7 mouse cellular contexts compared by ENCODE assay signal in genomic region chr5:143315514-143315888, GRCm38 (mm10). TPM values are rescaled to one million over a fixed set of nuclear protein-coding genes. Genes with fewer than 3 reads are reported as not detected.
DNase-seq lines count a peak whose midpoint lies in the region; ATAC-seq lines count a peak whose summit lies in the region.

No protein-coding gene starts in this region.

- H3K4me2 ChIP-seq in lung, embryonic 16.5 days (ENCODE audit: low read depth, low read length): peak overlapping the region; percentile 51
- H3K4me2 ChIP-seq in forebrain, embryonic 13.5 days: peak overlapping the region; percentile 91
- peak overlapping the region; percentile 82 for H3K4me2 ChIP-seq in limb, embryonic 15.5 days
- H3K4me2 ChIP-seq in stomach, embryonic 16.5 days (ENCODE audit: low read depth, low read length): peak overlapping the region; percentile 57

- peak overlapping the region; percentile 38 for H3K9ac ChIP-seq in lung, embryonic 16.5 days (ENCODE audit: low read length)
- no peak overlapping the region for H3K9ac ChIP-seq in forebrain, embryonic 13.5 days
- H3K9ac ChIP-seq in limb, embryonic 15.5 days: no peak overlapping the region
- H3K9ac ChIP-seq in stomach, embryonic 16.5 days (ENCODE audit: low read length): peak overlapping the region; percentile 97

- peak; percentile 37 for ATAC-seq in lung, embryonic 16.5 days (ENCODE audit: low read depth)
- ATAC-seq in forebrain, embryonic 13.5 days: no peak
- ATAC-seq in limb, embryonic 15.5 days (ENCODE audit: insufficient number of reproducible peaks, low FRiP score, low TSS enrichment, low read depth): 0 out of 2 replicates have a peak, but pooled peaks have one; percentile 9
- 0 out of 2 replicates have a peak, but pooled peaks have one; percentile 4 for ATAC-seq in stomach, embryonic 16.5 days (ENCODE audit: insufficient read depth, low FRiP score)

- no peak overlapping the region for H3K27ac ChIP-seq in lung, embryonic 16.5 days (ENCODE audit: low read length)
- no peak overlapping the region; the same call in 1 of the 2 replicates for H3K27ac ChIP-seq in forebrain, embryonic 13.5 days
- no peak overlapping the region for H3K27ac ChIP-seq in limb, embryonic 15.5 days
- no peak overlapping the region for H3K27ac ChIP-seq in stomach, embryonic 16.5 days (ENCODE audit: low read length)

- DNase-seq in lung, adult 18-20 months: no peak
- DNase-seq in retina, embryonic 14.5 days (ENCODE audit: low spot score): no peak
- no peak for DNase-seq in T-cell, adult 2 months (ENCODE audit: low spot score)

- peaks cover 42% of the 10 kb centered on the region for H3K36me3 ChIP-seq in lung, embryonic 16.5 days (ENCODE audit: control insufficient read depth, insufficient read depth, low read length)
- peaks cover 75% of the 10 kb centered on the region for H3K36me3 ChIP-seq in forebrain, embryonic 13.5 days (ENCODE audit: poor library complexity, severe bottlenecking)
- H3K36me3 ChIP-seq in limb, embryonic 15.5 days: peaks cover 75% of the 10 kb centered on the region
- H3K36me3 ChIP-seq in stomach, embryonic 16.5 days (ENCODE audit: control insufficient read depth, insufficient read depth, low read length): peaks cover 12% of the 10 kb centered on the region; the same call in 1 of the 2 replicates

- H3K4me3 ChIP-seq in lung, embryonic 16.5 days (ENCODE audit: low read length): peak overlapping the region; percentile 87
- H3K4me3 ChIP-seq in forebrain, embryonic 13.5 days: peak overlapping the region; percentile 75
- peak overlapping the region; percentile 91 for H3K4me3 ChIP-seq in limb, embryonic 15.5 days
- H3K4me3 ChIP-seq in stomach, embryonic 16.5 days (replicated peaks; ENCODE audit: low read length): peak overlapping the region; percentile 77

- no peaks in the 10 kb centered on the region for H3K9me3 ChIP-seq in lung, embryonic 16.5 days (ENCODE audit: control insufficient read depth, low read length)
- H3K9me3 ChIP-seq in forebrain, embryonic 13.5 days (replicated peaks): no peaks in the 10 kb centered on the region
- no peaks in the 10 kb centered on the region for H3K9me3 ChIP-seq in limb, embryonic 15.5 days
- no peaks in the 10 kb centered on the region for H3K9me3 ChIP-seq in stomach, embryonic 16.5 days (replicated peaks; ENCODE audit: control insufficient read depth, low read length)

- 10% methylated on average over 8 of the region's 8 CpGs for WGBS in lung, embryonic 16.5 days
- 12% methylated on average over 8 of the region's 8 CpGs for WGBS in forebrain, embryonic 13.5 days
- 14% methylated on average over 8 of the region's 8 CpGs for WGBS in limb, embryonic 15.5 days
- WGBS in stomach, embryonic 16.5 days: 12% methylated on average over 8 of the region's 8 CpGs

- peaks cover 12% of the 10 kb centered on the region for H3K4me1 ChIP-seq in lung, embryonic 16.5 days (replicated peaks; ENCODE audit: control insufficient read depth, insufficient read depth, low read length)
- peaks cover 26% of the 10 kb centered on the region for H3K4me1 ChIP-seq in forebrain, embryonic 13.5 days
- H3K4me1 ChIP-seq in limb, embryonic 15.5 days: peaks cover 24% of the 10 kb centered on the region
- H3K4me1 ChIP-seq in stomach, embryonic 16.5 days (ENCODE audit: control insufficient read depth, insufficient read depth, low read length): peaks cover 16% of the 10 kb centered on the region

- no peaks in the 10 kb centered on the region for H3K27me3 ChIP-seq in lung, embryonic 16.5 days (ENCODE audit: control insufficient read depth, insufficient read depth, low read depth, low read length)
- no peaks in the 10 kb centered on the region for H3K27me3 ChIP-seq in forebrain, embryonic 13.5 days
- no peaks in the 10 kb centered on the region for H3K27me3 ChIP-seq in limb, embryonic 15.5 days
- no peaks in the 10 kb centered on the region for H3K27me3 ChIP-seq in stomach, embryonic 16.5 days (ENCODE audit: control insufficient read depth, insufficient read depth, low read length)

RNA-seq across cellular contexts. Expression of gene E130309D02Rik, which starts 0.3 kb away (rescaled TPM):
- polyA plus RNA-seq in lung, embryonic 16.5 days (2015; fragmentation: Nextera tagmentation; extraction: Ambion mirVana): 32.3 and 33.0 TPM in 2 replicates
- 50.0 and 51.5 TPM in 2 replicates for polyA plus RNA-seq in forebrain, embryonic 13.5 days (2015; fragmentation: Nextera tagmentation; extraction: Ambion mirVana)
- polyA plus RNA-seq in limb, embryonic 15.5 days (2015; fragmentation: Nextera tagmentation; extraction: Ambion mirVana): 28.5 and 33.2 TPM in 2 replicates
- polyA plus RNA-seq in stomach, embryonic 16.5 days (2015; fragmentation: Nextera tagmentation; extraction: Ambion mirVana): 24.4 and 26.1 TPM in 2 replicates

RNA-seq across cellular contexts. Expression of gene Zdhhc4, which starts 13.6 kb away (rescaled TPM):
- 72.7 and 79.2 TPM in 2 replicates for polyA plus RNA-seq in lung, embryonic 16.5 days (2015; fragmentation: Nextera tagmentation; extraction: Ambion mirVana)
- polyA plus RNA-seq in forebrain, embryonic 13.5 days (2015; fragmentation: Nextera tagmentation; extraction: Ambion mirVana): 68.4 and 78.9 TPM in 2 replicates
- polyA plus RNA-seq in limb, embryonic 15.5 days (2015; fragmentation: Nextera tagmentation; extraction: Ambion mirVana): 72.3 and 78.7 TPM in 2 replicates
- polyA plus RNA-seq in stomach, embryonic 16.5 days (2015; fragmentation: Nextera tagmentation; extraction: Ambion mirVana): 63.6 and 71.9 TPM in 2 replicates

RNA-seq across cellular contexts. Expression of gene Zfp853, which starts 22.1 kb away (rescaled TPM):
- 0.05 TPM in 1 of 2 replicates, not detected in the other for polyA plus RNA-seq in lung, embryonic 16.5 days (2015; fragmentation: Nextera tagmentation; extraction: Ambion mirVana)
- polyA plus RNA-seq in forebrain, embryonic 13.5 days (2015; fragmentation: Nextera tagmentation; extraction: Ambion mirVana): not detected in 2 replicates
- polyA plus RNA-seq in limb, embryonic 15.5 days (2015; fragmentation: Nextera tagmentation; extraction: Ambion mirVana): 0.10 and 0.18 TPM in 2 replicates
- 0.10 TPM in 1 of 2 replicates, not detected in the other for polyA plus RNA-seq in stomach, embryonic 16.5 days (2015; fragmentation: Nextera tagmentation; extraction: Ambion mirVana)

RNA-seq across cellular contexts. Expression of gene Grid2ip, which starts 41.6 kb away (rescaled TPM):
- polyA plus RNA-seq in lung, embryonic 16.5 days (2015; fragmentation: Nextera tagmentation; extraction: Ambion mirVana): 0.04 TPM in 1 of 2 replicates, not detected in the other
- polyA plus RNA-seq in forebrain, embryonic 13.5 days (2015; fragmentation: Nextera tagmentation; extraction: Ambion mirVana): 0.15 and 0.23 TPM in 2 replicates
- polyA plus RNA-seq in limb, embryonic 15.5 days (2015; fragmentation: Nextera tagmentation; extraction: Ambion mirVana): 0.68 and 1.1 TPM in 2 replicates
- 2.9 and 4.5 TPM in 2 replicates for polyA plus RNA-seq in stomach, embryonic 16.5 days (2015; fragmentation: Nextera tagmentation; extraction: Ambion mirVana)

RNA-seq across cellular contexts. Expression of gene Zfp316, which starts 45.7 kb away (rescaled TPM):
- polyA plus RNA-seq in lung, embryonic 16.5 days (2015; fragmentation: Nextera tagmentation; extraction: Ambion mirVana): 0.92 and 1.2 TPM in 2 replicates
- polyA plus RNA-seq in forebrain, embryonic 13.5 days (2015; fragmentation: Nextera tagmentation; extraction: Ambion mirVana): 5.8 and 6.1 TPM in 2 replicates
- 3.1 and 3.6 TPM in 2 replicates for polyA plus RNA-seq in limb, embryonic 15.5 days (2015; fragmentation: Nextera tagmentation; extraction: Ambion mirVana)
- 0.60 and 0.74 TPM in 2 replicates for polyA plus RNA-seq in stomach, embryonic 16.5 days (2015; fragmentation: Nextera tagmentation; extraction: Ambion mirVana)

Comparison
In these comparisons a context has a peak if more than half of its experiments do, and no peak if none do; other contexts are left out.
1. H3K9ac ChIP-seq: peak in lung, embryonic 16.5 days (single experiment) and stomach, embryonic 16.5 days (single experiment); none in forebrain, embryonic 13.5 days (single experiment) and limb, embryonic 15.5 days (single experiment).
2. Peak in every context shown above with its lines, with median percentiles within 50 percentile points of each other: H3K4me2 ChIP-seq and H3K4me3 ChIP-seq.